Mouse (Mus musculus): ENCODE results near the gene Smoc1. TPM values are rescaled to one million over a fixed set of nuclear protein-coding genes. Genes with fewer than 3 reads are reported as not detected.

The Smoc1 gene
- 0.62 TPM for polyA plus RNA-seq (2017; shearing (Covaris generic))

GRCm38 (mm10) chr12:81026277-81026994 lies at the start of gene Smoc1:
Smoc1 (plus strand) TSS chr12:81026808.

Other genes with a start within 250 kb of the Smoc1 start
- 82.5 TPM for gene Susd6, start 236.3 kb upstream of the Smoc1 start, polyA plus RNA-seq (2017; shearing (Covaris generic))
- gene Srsf5, start 81.3 kb upstream of the Smoc1 start, polyA plus RNA-seq (2017; shearing (Covaris generic)), result 1,040 TPM
- 0.35 TPM for gene Slc10a1, start 58.1 kb upstream of the Smoc1 start, polyA plus RNA-seq (2017; shearing (Covaris generic))